Mouse (Mus musculus): Measurements from ENCODE around the gene 2900026A02Rik.
A peak's percentile ranks its signal among the peaks of the same experiment; 100 is the strongest.

Gene 2900026A02Rik

DNA sequence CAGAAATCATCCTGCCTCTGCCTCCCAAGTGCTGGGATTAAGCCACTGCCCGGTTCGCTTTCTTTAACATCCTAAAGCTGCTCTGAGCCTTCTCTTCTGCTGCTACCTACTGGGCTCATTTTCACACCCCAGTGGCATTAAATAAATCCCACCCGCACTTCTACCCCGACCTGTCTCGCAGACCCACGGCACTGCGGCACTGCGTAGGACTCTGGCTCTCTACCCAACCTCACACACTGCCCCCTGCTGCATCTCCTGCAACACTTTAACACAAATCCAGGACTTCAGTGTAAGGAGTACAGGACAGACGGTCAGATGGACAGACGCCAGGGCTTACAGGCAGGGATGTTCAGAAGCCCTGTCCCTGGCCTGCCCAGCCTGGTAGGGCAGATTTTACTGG lies 45.1 kb downstream of the 2900026A02Rik start:
- DNase-seq (ENCODE audit: low read depth, low spot score): peak; percentile 64

DNA sequence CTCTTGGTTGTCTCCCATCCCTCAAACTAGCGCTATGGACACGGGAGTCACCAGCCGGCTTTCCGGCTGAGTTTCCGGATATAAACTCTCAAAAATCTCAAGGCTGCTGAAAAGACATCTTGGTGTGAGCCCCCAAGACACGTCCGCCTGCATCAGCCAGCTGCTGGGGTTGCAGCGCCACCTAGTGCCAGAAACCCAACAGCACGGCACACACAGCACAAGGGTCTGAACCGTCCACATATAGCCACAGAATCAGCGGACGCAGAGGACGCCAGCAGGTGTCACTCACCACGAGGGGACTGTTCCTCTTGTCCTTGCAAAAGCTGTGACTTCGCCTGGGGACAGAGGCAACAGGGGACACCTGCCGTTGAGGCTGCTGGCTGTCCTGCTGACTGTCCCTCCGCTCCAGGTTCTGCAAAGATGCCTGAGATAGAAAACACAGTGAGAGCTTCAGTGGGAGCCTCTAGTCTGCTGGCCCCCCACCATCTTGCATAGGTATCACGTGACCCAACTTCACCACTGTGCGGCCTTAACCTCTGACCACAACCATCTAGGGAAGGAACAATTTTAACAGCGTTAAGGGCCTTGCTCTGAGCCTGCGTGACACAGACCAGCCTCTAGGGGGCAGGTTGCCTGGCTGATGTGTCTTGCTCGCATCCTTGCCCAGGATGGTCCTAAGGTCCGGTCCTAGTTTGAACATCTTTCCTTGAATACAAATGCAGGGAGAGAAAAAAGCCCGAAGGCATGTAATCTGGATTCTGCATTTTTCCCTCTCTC lies 45.9 kb downstream of the 2900026A02Rik start:
- peak; percentile 77 for DNase-seq (ENCODE audit: low read depth, low spot score)

DNA sequence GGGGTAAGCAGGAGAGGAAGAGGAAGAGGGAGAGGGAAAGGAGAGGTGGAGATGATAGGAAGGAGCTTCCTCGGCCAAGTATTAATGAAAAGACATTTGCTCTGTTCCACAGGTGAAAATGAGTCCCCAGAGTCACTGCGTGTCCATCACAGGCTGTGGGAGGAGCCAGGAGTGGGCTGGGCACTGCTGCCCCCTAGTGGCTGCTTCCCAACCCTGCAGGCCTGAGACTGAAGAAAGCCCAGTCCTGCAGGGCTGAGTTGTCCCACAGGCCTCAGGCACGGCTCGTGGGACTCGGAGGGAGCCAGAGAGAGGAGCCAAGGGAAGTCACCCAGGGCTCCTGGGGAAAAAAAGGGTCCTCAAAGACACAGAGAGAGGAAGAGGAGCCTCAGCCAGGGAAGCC lies 47.7 kb downstream of the 2900026A02Rik start:
- DNase-seq (ENCODE audit: low read depth, low spot score): peak; percentile 69

DNA sequence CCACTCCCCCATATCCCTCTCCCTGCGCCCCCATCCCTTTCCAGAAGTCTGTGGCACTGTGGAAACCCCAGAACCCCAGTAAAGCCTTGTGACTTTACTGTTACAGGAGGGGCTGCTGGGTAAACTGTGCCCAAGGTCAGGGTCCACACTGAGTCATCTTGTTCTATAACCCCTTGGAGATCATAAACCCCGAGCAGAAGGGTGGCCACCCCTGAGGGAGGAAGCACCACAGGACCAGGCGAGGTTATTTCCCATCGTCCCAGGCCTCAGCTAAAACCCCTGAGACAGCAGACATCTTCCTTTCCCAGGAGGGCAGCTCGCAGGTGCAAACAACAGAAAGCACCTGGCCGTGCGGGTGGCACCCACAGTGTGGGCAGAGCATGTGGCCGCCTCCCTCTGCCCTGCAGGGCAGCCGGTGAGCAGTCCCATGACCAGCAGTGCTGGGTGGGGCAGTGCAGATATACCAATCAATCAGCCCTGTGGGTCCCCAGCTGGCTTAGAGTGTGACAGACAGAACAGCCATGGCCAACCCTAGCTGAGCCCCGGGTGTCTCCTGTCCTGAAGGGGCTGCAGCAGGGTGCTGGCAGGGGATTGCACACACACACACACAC lies 49.0 kb downstream of the 2900026A02Rik start:
- DNase-seq (ENCODE audit: low read depth, low spot score): no peak

DNA sequence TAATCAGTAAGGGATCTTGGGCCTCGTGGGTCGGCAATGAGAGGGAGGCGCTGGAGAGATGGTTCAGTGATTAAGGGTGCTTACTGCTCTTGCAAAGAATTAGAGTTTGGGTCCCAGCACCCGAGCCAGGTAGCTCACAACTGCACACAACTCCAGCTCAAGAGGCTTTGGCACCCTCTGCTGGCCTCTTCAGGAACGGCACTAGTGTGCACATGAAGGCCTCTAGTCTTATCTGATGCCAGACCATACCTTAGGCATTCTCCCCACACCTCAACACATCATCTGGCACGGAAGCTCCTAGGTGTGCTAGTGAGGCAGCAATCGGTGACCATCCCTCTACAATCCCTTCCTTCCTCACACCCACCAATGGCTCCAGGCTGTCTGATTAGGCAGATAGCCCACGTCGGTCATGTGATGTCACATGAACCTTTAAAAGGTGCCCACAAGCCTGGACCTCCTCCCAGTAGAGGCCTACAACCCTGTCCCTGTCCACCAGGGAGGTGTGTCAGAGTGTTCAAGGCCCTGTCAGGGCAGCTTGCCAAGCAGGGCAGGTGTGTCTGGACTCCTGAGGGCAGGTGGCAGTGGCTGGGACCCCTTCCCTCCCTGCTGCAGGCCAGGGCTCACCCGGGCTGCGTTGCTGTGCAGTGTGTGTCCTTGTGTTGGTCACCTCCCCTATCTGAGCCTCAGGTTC lies 50.8 kb downstream of the 2900026A02Rik start:
- peak; percentile 71 for DNase-seq (ENCODE audit: low read depth, low spot score)

DNA sequence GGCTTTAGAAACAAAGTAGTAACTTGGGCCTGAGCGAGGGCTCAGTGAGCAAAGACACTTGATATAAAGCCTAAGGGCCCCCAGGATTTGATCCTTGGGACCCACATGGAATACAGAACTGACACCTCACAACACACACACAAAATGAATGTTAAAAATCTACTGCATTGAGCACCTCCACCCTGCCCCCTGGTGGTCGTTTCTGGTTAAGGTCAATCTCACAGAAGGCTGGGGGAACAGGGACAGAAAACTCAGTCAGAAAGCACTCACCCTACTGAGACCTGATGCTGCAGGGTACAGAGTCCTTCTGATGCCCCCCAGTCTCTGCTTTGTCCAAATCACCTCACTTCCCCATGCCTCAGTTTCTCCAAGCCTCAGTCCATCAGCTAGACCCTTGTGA lies 53.3 kb downstream of the 2900026A02Rik start:
- peak; percentile 50 for DNase-seq (ENCODE audit: low read depth, low spot score)

DNA sequence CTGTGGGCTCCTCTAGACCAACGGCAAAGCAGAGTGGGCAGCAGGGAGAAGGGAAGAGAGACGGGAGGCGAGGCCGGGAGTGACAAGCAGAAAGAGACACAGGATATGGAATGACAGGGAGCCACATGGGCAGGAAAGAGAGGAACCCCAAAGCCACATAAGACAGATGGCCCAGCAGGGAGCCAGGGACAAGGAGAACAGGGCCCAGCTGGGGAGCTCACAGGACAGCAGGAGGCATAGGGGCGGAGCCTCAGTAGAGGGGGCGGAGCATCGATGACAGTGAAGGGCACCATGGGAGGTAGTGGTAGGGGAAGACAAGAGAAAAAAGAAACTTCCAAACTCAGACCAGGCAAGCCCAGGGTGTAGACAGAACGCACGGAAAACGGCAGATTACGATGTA lies 55.6 kb downstream of the 2900026A02Rik start:
- peak; percentile 46 for DNase-seq (ENCODE audit: low read depth, low spot score)

DNA sequence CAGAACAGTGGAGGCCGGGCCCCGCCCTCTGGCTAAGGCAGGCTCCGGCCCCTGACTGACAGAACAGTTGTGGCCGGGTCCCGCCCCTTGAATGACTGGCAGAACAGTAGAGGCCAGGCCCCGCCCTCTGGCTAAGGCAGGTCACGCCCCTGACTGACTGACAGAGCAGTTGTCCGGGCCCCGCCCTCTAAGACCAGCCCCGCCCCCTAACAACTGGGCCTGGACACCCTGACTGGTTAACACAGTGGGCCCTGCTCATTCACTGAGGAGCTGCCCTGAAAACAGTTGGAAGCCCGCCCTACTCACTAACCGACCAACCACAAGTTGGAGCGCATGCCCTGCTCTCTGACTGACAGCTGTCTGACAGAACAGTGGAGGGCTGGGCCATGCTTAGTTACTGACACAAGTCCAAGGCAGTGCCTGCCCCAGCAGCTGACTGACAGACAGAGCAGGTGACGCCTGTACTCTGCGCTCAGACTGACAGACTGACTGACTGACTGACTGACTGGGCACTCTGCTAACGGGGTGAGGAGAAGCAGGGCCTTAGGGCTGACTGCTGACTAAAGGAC lies 56.1 kb downstream of the 2900026A02Rik start:
- DNase-seq (ENCODE audit: low read depth, low spot score): peak; percentile 99

DNA sequence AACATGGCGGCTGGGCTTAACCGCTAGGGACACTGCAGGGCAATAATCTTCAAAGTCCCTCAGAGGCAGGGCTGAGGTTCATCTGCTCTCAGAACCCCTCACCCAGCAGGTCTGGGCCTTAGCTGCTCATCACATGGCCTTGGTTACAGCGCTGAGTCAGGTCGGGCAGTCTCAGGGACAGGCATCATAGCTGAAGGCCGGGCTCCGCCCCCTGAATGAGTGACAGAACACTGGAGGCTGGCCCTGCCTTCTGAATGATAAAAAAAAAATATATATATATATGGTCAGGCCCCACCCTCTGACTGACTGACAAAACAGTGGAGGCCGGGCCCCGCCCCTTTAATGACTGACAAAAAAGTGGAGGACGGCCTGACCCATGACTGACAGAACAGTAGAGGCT lies 56.6 kb downstream of the 2900026A02Rik start:
- no peak for DNase-seq (ENCODE audit: low read depth, low spot score)

DNA sequence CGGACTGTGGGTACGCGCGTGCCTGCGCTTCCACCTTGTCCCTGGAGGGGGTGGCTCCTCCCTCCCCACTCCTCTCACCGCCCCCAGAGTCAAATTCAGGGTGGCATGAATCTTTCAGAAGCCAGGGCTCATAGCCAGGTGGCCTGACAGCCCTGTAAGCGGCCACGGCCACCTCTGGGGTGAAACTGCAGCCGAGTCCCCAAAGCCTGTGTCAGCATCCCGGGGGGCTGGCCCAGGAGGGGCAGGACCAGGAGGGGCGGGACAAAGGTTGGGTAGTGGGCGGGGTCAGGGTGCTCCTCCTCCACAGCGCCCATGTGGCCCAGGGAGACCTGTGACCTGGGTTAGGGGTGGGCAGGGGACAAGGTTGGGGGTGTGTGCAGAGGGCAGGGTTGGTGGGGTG lies 57.9 kb downstream of the 2900026A02Rik start:
- DNase-seq (ENCODE audit: low read depth, low spot score): peak; percentile 72

DNA sequence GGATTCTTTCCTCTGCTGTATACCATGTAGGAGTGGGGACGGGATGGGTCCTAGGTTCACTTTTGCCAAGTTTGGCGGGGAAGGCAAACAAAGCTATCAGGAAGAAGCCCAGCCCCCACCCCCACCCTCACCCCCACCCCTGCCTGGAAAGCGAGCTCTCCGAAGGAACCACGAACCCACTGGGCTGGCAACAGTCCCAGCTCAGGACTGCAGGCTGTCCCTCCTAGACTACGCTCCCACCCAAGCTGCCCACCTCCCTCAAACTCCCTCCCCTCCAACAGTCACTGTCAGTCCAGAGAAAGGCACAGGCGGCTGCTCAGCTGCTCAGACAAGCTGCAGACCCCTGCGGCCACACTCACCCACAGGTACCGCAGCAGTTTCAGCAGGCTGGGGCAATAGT lies 58.3 kb downstream of the 2900026A02Rik start:
- no peak for DNase-seq (ENCODE audit: low read depth, low spot score)

DNA sequence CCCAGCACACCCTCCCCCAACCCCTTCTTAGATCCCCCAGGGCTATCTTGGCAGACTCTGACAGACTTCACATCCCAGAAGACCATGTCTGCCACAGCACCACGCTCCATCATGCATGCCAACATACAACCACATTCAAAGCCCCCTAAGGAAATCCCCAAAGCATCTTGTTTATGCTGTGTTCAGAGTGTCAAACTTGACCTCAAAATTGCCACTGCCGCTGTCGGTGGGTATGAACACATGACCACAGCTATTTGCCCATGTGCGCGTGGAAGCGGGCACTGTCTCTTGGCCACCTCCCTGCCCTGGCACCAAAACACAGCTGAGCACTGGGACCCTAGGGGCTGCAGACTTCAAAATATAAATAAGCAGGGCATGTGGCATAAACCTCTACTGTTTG lies 59.5 kb downstream of the 2900026A02Rik start:
- DNase-seq (ENCODE audit: low read depth, low spot score): no peak

DNA sequence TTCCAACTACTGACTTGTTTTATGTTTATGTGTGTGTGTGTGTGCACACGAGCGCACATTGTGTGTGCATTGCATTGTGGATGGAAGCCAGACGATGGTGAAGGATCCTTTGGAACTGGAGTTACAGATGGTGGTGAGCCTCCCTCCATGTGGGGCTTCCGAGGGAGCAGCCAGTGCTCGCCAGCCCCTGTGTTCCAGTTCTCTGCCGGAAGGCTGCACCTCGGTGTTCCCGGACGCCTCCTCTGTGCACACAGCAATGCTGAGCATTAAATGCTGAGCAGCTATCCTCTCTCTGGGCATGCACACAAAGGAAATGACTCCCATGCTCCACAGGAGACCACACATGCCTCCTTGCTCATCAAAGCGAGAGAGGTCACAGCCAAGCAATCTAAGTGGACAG lies 60.7 kb downstream of the 2900026A02Rik start:
- DNase-seq (ENCODE audit: low read depth, low spot score): no peak

DNA sequence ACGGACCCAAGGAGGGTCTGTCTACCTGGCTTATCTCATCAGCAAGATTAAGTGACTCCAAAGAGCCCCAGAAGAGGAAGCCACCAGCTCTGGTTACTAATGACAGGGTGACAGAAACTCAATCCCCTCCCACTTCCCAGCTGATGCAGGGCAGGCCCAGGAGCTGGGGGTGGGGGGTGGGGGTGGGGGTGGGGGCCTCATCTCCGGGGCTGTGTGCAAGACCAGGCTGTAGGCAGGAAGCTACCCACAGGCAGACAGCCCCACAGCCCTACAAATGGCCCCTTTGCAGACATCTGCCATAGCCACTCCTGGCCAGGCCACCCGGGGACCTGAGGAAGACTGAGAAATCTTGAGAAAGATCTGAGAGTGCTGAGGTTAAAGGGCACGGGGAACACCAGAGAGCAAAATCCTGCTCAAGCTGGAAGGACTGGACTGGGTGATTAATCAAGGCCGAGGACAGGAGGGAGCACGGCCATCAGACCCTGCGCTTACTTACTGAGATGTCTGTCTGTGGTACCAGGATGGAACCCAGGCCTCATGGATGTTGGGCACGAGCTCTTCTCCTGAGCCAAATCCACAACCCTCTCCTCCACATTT lies 62.2 kb downstream of the 2900026A02Rik start:
- DNase-seq (ENCODE audit: low read depth, low spot score): no peak

DNA sequence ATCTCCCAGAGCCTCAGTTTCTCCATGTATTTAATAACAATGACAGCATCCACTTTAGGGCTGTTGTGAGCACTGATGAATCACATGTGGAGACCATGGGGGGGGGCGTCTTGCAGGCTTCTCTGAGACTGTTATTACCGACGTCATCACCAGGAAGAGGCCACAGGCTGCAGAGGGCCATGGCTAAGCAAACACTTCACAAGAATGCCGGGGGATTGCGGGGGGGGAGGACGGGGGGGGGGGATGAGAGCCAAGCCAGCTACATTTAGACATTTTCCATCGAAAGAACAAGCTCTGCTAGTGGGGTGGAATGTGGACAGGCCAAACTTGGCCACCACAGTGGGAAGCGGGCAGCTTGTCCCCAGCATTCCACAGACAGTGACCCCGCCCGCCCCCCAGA lies 63.4 kb downstream of the 2900026A02Rik start:
- no peak for DNase-seq (ENCODE audit: low read depth, low spot score)

DNA sequence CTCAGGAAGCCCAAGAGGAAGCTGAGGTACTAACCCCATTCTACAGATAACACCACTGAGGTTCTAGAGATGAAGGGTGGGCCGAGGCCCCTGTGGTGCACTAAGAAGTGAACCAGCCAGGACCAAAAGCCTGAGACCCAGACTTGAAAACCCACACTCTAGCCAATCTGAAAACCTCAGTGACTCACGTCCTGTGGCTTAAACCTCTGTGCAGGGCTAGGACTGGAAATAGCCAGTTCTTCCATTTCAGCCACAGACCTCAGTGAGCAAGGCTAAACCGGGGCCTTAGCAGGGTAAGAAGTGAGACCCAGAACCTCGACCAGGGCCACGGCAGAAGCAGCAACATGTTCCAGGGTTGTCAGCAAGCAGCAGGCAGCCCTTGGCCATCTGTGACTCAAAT lies 64.0 kb downstream of the 2900026A02Rik start:
- DNase-seq (ENCODE audit: low read depth, low spot score): no peak

DNA sequence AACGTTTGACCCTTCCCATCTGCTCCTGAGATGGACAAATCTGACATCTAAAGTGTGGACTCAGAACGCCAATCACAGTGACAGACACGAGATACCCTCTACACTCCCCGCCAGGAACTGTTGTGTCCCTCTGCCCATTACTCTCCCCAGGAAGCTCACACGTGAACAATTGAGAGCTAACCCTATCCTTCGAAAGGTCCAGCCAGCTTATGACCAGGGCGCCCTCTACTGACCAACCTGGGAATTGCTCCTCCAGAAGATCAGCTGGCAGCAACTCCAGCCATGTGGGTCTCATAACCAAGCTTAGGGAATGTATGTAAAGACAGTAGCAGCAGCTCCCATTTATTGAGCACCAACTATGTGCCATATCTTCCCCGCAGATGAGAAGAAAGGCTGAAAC lies 65.9 kb downstream of the 2900026A02Rik start:
- DNase-seq (ENCODE audit: low read depth, low spot score): peak; percentile 71

DNA sequence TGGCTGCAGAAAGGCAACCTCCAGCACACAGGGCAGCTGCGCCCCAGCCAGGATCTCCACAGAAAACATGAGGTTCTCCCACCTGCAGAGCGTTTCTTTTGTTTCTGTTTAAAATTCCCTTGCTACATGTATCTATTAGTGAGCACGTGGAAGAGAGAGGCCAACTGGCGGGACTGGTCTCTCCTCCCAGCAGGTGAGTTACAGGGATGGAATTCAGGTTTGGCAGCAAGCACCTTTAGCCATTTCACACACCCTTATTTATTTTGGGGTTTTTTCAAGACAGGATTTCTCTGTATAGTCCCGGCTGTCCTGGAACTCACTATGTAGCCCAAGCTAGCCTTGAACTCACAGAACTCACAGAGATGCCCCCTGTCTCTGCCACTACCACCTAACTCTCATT lies 66.6 kb downstream of the 2900026A02Rik start:
- DNase-seq (ENCODE audit: low read depth, low spot score): no peak

DNA sequence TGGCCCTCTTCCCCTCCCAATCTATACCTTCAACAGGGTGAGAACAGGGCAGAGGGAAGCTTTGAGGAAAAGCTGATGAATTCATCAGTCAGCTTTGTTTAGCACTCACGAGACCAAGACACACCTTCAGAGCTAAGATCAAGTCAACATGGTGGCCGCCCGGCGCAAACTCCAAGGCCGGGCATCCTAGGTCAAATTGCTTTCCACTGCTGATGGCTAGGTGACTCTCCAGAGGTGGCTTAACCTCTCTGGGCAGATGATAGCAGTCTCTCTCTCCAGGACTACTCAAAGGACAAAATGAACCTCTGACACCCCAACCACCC lies 67.6 kb downstream of the 2900026A02Rik start:
- no peak for DNase-seq (ENCODE audit: low read depth, low spot score)

DNA sequence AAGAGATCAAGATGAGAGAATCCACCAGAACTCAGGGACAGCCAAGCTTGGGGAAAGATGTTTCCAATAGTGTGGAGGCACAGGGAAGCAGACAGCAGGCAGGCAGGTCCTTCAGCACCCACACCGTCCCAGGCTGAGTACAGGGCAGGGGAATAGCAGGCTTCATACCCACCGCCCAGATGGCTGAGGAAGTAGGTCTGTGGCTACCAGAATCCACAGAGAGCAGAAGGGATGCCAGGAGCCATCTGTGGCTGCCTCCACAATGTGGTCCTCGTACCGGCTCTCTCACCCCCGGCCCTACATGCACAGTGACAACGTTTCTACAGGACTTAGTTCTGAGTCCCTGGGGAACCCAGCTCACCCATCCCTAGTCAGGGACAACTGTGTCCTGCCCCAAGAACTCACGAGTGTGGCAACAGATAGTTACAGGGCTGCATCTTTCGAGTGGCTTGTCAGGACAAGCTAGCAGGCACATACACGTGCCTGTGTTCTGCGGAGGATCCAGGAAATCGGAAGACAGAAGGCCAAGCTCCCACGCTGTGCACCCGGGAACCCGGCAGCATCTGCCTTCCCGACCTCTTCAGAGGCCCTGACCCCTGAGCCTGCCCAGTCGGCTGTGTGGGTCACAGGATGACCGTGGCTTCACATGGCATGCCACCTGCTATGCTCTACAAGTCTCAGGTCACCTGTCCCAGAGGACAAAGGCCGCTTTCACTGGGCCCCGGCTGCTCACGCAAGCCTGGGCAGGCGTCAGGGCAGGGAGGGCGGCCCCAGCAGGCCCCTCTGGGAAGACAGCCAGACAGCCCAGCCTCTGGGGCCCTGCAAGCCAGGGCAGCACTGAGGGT lies 68.2 kb downstream of the 2900026A02Rik start:
- DNase-seq (ENCODE audit: low read depth, low spot score): no peak

DNA sequence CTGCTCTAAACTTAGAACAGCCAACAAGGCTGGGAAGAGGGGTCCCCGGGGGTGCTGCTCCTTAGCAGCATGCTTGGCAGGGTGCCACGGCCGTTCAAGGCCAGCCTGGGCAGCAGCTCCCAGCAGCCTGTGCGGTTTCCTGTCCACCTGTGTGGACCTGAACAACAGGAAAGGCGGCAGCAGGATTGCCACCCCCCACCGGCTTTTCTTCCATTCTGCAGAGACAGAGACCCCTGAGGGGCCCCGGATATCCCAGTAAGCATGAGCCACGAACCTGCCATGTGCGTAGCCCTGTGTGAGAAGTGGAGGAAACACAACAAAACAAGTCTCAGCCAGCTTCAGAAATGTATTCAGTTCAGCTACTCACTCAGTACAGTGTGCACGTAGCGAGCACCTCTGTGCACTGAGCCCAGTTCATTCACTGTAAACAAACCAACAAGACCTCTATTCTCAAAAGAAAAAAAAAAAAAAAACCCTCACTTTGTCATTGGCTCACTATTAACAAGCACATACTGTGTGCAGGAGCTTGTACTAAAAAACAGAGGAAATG lies 69.4 kb downstream of the 2900026A02Rik start:
- DNase-seq (ENCODE audit: low read depth, low spot score): no peak

Data from R1 (cell line).